Mouse (Mus musculus) heart, postnatal 0 days (tissue): ENCODE results near the gene Mpdu1. TPM values are rescaled to one million over a fixed set of nuclear protein-coding genes. Genes with fewer than 3 reads are reported as not detected.

ENCODE experiments used
- ATAC-seq: fragments of 200-750 bp; cut with Nextera tagmentation; 2 replicates; pipeline ENCODE4 v1.8.0; 2017; ENCODE audit warnings: low read depth, moderate number of reproducible peaks, moderate library complexity; ENCODE audit not compliant: insufficient read depth
- DNase-seq: peaks from one replicate; pipeline ENCODE4 v3.0.0-alpha.2; 2016; ENCODE audit warnings: low spot score
- H3K27ac ChIP-seq: fragments of 300-500 bp; sonication (generic); 2 replicates; pipeline ENCODE4 v1.5.1; 2014; ENCODE audit warnings: low read depth, mild to moderate bottlenecking
- H3K27me3 ChIP-seq: fragments of 300-500 bp; sonication (generic); 2 replicates; pipeline ENCODE4 v1.6.1; 2014; ENCODE audit warnings: low read length, mixed read lengths; ENCODE audit not compliant: control insufficient read depth, insufficient read depth
- H3K36me3 ChIP-seq: fragments of 300-500 bp; sonication (generic); replicated peaks from 2 replicates; pipeline ENCODE4 v1.6.1; 2014; ENCODE audit warnings: low read length, mixed read lengths; ENCODE audit not compliant: control insufficient read depth, insufficient read depth
- H3K4me1 ChIP-seq: fragments of 300-500 bp; sonication (generic); 2 replicates; pipeline ENCODE4 v1.6.1; 2014; ENCODE audit warnings: antibody characterized with exemption; ENCODE audit not compliant: control insufficient read depth, insufficient read depth
- H3K4me2 ChIP-seq: fragments of 300-500 bp; sonication (generic); 2 replicates; pipeline ENCODE4 v1.6.1; 2014; ENCODE audit warnings: low read depth, mild to moderate bottlenecking, low read length, moderate library complexity
- H3K4me3 ChIP-seq: fragments of 300-500 bp; sonication (generic); 2 replicates; pipeline ENCODE4 v1.5.1; 2014; ENCODE audit warnings: low read depth, low read length
- H3K9ac ChIP-seq: fragments of 300-500 bp; sonication (generic); replicated peaks from 2 replicates; pipeline ENCODE4 v1.6.1; 2014; ENCODE audit warnings: low read depth, low read length, mixed read lengths
- H3K9me3 ChIP-seq: fragments of 300-500 bp; sonication (generic); replicated peaks from 2 replicates; pipeline ENCODE4 v1.6.1; 2016; ENCODE audit warnings: low read length; ENCODE audit not compliant: control insufficient read depth
- CTCF ChIP-seq: IDR thresholded peaks from 2 replicates; pipeline ENCODE4 v1.5.1; 2016; ENCODE audit warnings: antibody characterized with exemption, control low read depth, low read depth
- EP300 ChIP-seq: IDR thresholded peaks from 2 replicates; pipeline ENCODE4 v1.6.1; 2016; ENCODE audit warnings: antibody characterized with exemption, low read depth
- WGBS: fragments of 180-500 bp; shearing (Covaris S2); extraction: QIAGEN DNeasy Blood & Tissue Kit; methylation state at CpG from one replicate; pipeline ENCODE4 v1.1.7; 2014; 5-methylcytosine and 5-hydroxymethylcytosine counted together
- microRNA counts: library from miRNA; unstranded; fragments of <30 nt; microRNA quantifications from one replicate; lab custom pipeline; 2015
- microRNA-seq: library from miRNA; unstranded; fragments of <30 nt; microRNA quantifications from one replicate; pipeline ENCODE4, GENCODE M21; 2016
- polyA plus RNA-seq: library from polyadenylated mRNA; unstranded; fragments of >200 nt; fragmentation: Nextera tagmentation; extraction: Ambion mirVana; gene quantifications from 2 replicates; pipeline ENCODE4 v1.2.1, GENCODE M21; 2015
- total RNA-seq: library from RNA; depleted of rRNA; stranded (reverse); fragments of >200 nt; gene quantifications from 2 replicates; pipeline ENCODE4 v1.2.3, GENCODE M21; 2014; ENCODE audit warnings: low replicate concordance; rRNA removed

Gene Mpdu1
- total and polyA plus RNA-seq, 2 experiments from 2014 or later: 30.0 to 123 TPM

GRCm38 (mm10) chr11:69610899-69611298 lies 51.5 kb downstream of the Mpdu1 start:
- Histone ChIP-seq H3K36me3 (no peaks in the 10 kb centered on the region), H3K9ac (no peak overlapping the region), H3K27ac (no peak overlapping the region), H3K4me3 (no peak overlapping the region), H3K27me3 (no peaks in the 10 kb centered on the region), H3K4me1 (peaks cover 10% of the 10 kb centered on the region), H3K4me2 (no peak overlapping the region), H3K9me3 (no peaks in the 10 kb centered on the region)
- WGBS: 43% methylated on average over 4 of the region's 4 CpGs
- DNase-seq (no peak), ATAC-seq (no peak)
- TF ChIP-seq EP300: no peak
- TF ChIP-seq CTCF: no peak

DNA sequence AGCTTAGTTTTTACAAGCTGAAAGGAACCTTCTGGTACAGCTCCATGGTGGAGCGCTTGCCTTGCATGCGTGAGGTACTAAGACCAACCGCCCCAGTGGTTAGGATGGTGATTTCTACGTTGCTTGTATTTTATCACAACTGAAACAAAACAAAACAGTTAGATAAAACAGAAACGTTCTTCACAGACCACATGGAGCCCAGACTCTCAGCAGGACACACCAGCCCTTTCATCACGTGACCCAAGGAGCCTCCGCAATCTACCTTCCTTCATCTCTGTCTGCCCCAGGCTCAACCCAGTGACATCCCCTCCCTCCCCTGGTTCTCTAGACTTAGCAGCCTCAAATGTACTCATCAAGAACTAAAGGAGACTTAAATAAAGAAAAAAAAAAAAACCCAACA lies 53.0 kb downstream of the Mpdu1 start:
- no peak overlapping the region for H3K27ac ChIP-seq
- H3K4me2 ChIP-seq: no peak overlapping the region
- H3K9ac ChIP-seq: no peak overlapping the region
- no peak overlapping the region for H3K4me3 ChIP-seq
- H3K36me3 ChIP-seq: no peaks in the 10 kb centered on the region
- DNase-seq: no peak
- peaks cover 20% of the 10 kb centered on the region for H3K4me1 ChIP-seq
- H3K27me3 ChIP-seq: no peaks in the 10 kb centered on the region
- no peak for TF ChIP-seq EP300
- TF ChIP-seq CTCF: no peak
- no peaks in the 10 kb centered on the region for H3K9me3 ChIP-seq
- 59% methylated on average over 7 of the region's 7 CpGs for WGBS
- ATAC-seq: no peak

GRCm38 (mm10) chr11:69608525-69608924 lies 53.9 kb downstream of the Mpdu1 start:
- no peaks in the 10 kb centered on the region for H3K9me3 ChIP-seq
- no peak overlapping the region for H3K4me3 ChIP-seq
- H3K9ac ChIP-seq: no peak overlapping the region
- no peaks in the 10 kb centered on the region for H3K27me3 ChIP-seq
- TF ChIP-seq CTCF: no peak
- no peak for TF ChIP-seq EP300
- H3K36me3 ChIP-seq: no peaks in the 10 kb centered on the region
- no peak overlapping the region for H3K27ac ChIP-seq
- WGBS: 87% methylated on average over 3 of the region's 3 CpGs
- ATAC-seq (no peak), DNase-seq (no peak)
- peaks cover 25% of the 10 kb centered on the region for H3K4me1 ChIP-seq
- no peak overlapping the region for H3K4me2 ChIP-seq

DNA sequence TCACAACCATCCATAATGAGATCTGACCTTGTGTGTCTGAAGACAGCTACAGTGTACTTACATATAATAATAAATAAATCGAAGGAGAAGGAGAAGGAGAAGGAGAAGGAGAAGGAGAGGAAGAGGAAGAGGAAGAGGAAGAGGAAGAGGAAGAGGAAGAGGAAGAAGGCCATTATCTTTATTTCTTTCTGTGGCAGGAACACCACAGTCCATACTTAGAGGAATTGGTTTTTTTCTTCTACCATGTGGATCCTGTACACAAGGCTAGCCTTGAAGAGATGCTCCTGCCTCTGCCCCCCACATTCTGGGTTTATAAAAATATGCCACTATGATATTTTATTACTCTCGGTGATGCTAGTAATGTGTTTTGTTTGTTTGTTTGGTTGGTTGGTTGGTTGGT lies 55.6 kb downstream of the Mpdu1 start:
- peaks cover 35% of the 10 kb centered on the region for H3K4me1 ChIP-seq
- 75% methylated on average over 2 of the region's 2 CpGs for WGBS
- H3K36me3 ChIP-seq: no peaks in the 10 kb centered on the region
- no peak for ATAC-seq
- H3K9me3 ChIP-seq: no peaks in the 10 kb centered on the region
- H3K27me3 ChIP-seq: no peaks in the 10 kb centered on the region
- no peak for TF ChIP-seq EP300
- TF ChIP-seq CTCF: no peak
- no peak overlapping the region for H3K4me2 ChIP-seq
- no peak for DNase-seq
- H3K27ac ChIP-seq: no peak overlapping the region
- H3K9ac ChIP-seq: no peak overlapping the region
- H3K4me3 ChIP-seq: no peak overlapping the region

MicroRNAs within 50 kb of the gene (microRNA counts, 519-probe panel; counts per million panel counts)
- microRNA mmu-miR-1934 (lab: Ali Mortazavi, UCI): not detected
- 3,463 counts per million, percentile 40 among the panel's probes with 10 or more counts for microRNA mmu-miR-467f (lab: Ali Mortazavi, UCI)

Small RNA genes within 50 kb of the gene (microRNA-seq; reads per million reads assigned to microRNA genes)
- 2.0 reads per million, percentile 5 among the genes with 10 or more reads in this experiment for gene Mir1934
- gene Mir467f: not detected

Other genes starting within 250 kb of the Mpdu1 start
Only the 30 nearest of the 34 such genes appear.
- not detected in 2 replicates for gene Dnah2, start 113.5 kb downstream of the Mpdu1 start, total RNA-seq
- gene Dnah2, start 113.5 kb downstream of the Mpdu1 start, polyA plus RNA-seq: 0.03 and 0.30 TPM in 2 replicates
- 70.1 and 79.5 TPM in 2 replicates for gene Efnb3, start 102.4 kb downstream of the Mpdu1 start, total RNA-seq
- gene Efnb3, start 102.4 kb downstream of the Mpdu1 start, polyA plus RNA-seq: 69.4 and 75.6 TPM in 2 replicates
- gene Wrap53, start 82.4 kb downstream of the Mpdu1 start, total RNA-seq: 12.4 and 18.7 TPM in 2 replicates
- gene Wrap53, start 82.4 kb downstream of the Mpdu1 start, polyA plus RNA-seq: 6.7 and 7.8 TPM in 2 replicates
- 33.6 and 35.9 TPM in 2 replicates for gene Trp53, start 82.3 kb downstream of the Mpdu1 start, total RNA-seq
- 31.5 and 32.6 TPM in 2 replicates for gene Trp53, start 82.3 kb downstream of the Mpdu1 start, polyA plus RNA-seq
- 23.7 and 24.7 TPM in 2 replicates for gene Atp1b2, start 56.7 kb downstream of the Mpdu1 start, total RNA-seq
- gene Atp1b2, start 56.7 kb downstream of the Mpdu1 start, polyA plus RNA-seq: 15.1 and 16.8 TPM in 2 replicates
- not detected in 2 replicates for gene Shbg, start 44.7 kb downstream of the Mpdu1 start, total RNA-seq
- gene Shbg, start 44.7 kb downstream of the Mpdu1 start, polyA plus RNA-seq: 0.08 TPM in 1 of 2 replicates, not detected in the other
- 7.3 TPM in 1 of 2 replicates, not detected in the other for gene Sat2, start 40.6 kb downstream of the Mpdu1 start, total RNA-seq
- 17.8 and 18.8 TPM in 2 replicates for gene Sat2, start 40.6 kb downstream of the Mpdu1 start, polyA plus RNA-seq
- 64.7 and 102 TPM in 2 replicates for gene Fxr2, start 29.7 kb downstream of the Mpdu1 start, total RNA-seq
- 15.8 and 17.7 TPM in 2 replicates for gene Fxr2, start 29.7 kb downstream of the Mpdu1 start, polyA plus RNA-seq
- gene Sox15, start 7.3 kb downstream of the Mpdu1 start, total RNA-seq: not detected in 2 replicates
- not detected in 2 replicates for gene Sox15, start 7.3 kb downstream of the Mpdu1 start, polyA plus RNA-seq
- 2.6 and 6.9 TPM in 2 replicates for gene Cd68, start 3.5 kb upstream of the Mpdu1 start, total RNA-seq
- 6.1 and 8.5 TPM in 2 replicates for gene Cd68, start 3.5 kb upstream of the Mpdu1 start, polyA plus RNA-seq
- gene Eif4a1, start 9.8 kb upstream of the Mpdu1 start, total RNA-seq: 573 and 656 TPM in 2 replicates
- 261 and 289 TPM in 2 replicates for gene Eif4a1, start 9.8 kb upstream of the Mpdu1 start, polyA plus RNA-seq
- gene Senp3, start 19.4 kb upstream of the Mpdu1 start, total RNA-seq: 39.7 and 92.3 TPM in 2 replicates
- gene Senp3, start 19.4 kb upstream of the Mpdu1 start, polyA plus RNA-seq: 27.4 and 32.6 TPM in 2 replicates
- gene Tnfsf13, start 23.1 kb upstream of the Mpdu1 start, total RNA-seq: 0.81 TPM in 1 of 2 replicates, not detected in the other
- 0.57 and 0.89 TPM in 2 replicates for gene Tnfsf13, start 23.1 kb upstream of the Mpdu1 start, polyA plus RNA-seq
- 8.5 and 9.3 TPM in 2 replicates for gene Tnfsf12, start 33.2 kb upstream of the Mpdu1 start, total RNA-seq
- gene Tnfsf12, start 33.2 kb upstream of the Mpdu1 start, polyA plus RNA-seq: 5.3 and 5.5 TPM in 2 replicates
- 0.65 and 1.8 TPM in 2 replicates for gene Tnfsfm13, start 33.5 kb upstream of the Mpdu1 start, total RNA-seq
- 2.8 and 3.0 TPM in 2 replicates for gene Tnfsfm13, start 33.5 kb upstream of the Mpdu1 start, polyA plus RNA-seq
- 13.4 and 15.6 TPM in 2 replicates for gene Polr2a, start 96.0 kb upstream of the Mpdu1 start, total RNA-seq
- 6.2 and 6.6 TPM in 2 replicates for gene Polr2a, start 96.0 kb upstream of the Mpdu1 start, polyA plus RNA-seq
- not detected in 2 replicates for gene Slc35g3, start 99.3 kb upstream of the Mpdu1 start, total RNA-seq
- gene Slc35g3, start 99.3 kb upstream of the Mpdu1 start, polyA plus RNA-seq: 0.18 TPM in 1 of 2 replicates, not detected in the other
- gene Zbtb4, start 103.3 kb upstream of the Mpdu1 start, total RNA-seq: 21.2 and 28.7 TPM in 2 replicates
- gene Zbtb4, start 103.3 kb upstream of the Mpdu1 start, polyA plus RNA-seq: 2.6 and 2.9 TPM in 2 replicates
- gene Chrnb1, start 133.3 kb upstream of the Mpdu1 start, total RNA-seq: 2.5 and 11.2 TPM in 2 replicates
- 2.7 and 3.1 TPM in 2 replicates for gene Chrnb1, start 133.3 kb upstream of the Mpdu1 start, polyA plus RNA-seq
- gene Fgf11, start 139.2 kb upstream of the Mpdu1 start, total RNA-seq: 5.3 and 5.7 TPM in 2 replicates
- 0.75 and 1.0 TPM in 2 replicates for gene Fgf11, start 139.2 kb upstream of the Mpdu1 start, polyA plus RNA-seq
- gene Tmem102, start 143.0 kb upstream of the Mpdu1 start, total RNA-seq: 0.43 and 2.7 TPM in 2 replicates
- gene Tmem102, start 143.0 kb upstream of the Mpdu1 start, polyA plus RNA-seq: 2.6 TPM in 2 replicates
- gene Gm39566, start 152.7 kb upstream of the Mpdu1 start, total RNA-seq: not detected in 2 replicates
- gene Gm39566, start 152.7 kb upstream of the Mpdu1 start, polyA plus RNA-seq: not detected in 2 replicates
- not detected in 2 replicates for gene Spem2, start 155.8 kb upstream of the Mpdu1 start, total RNA-seq
- not detected in 2 replicates for gene Spem2, start 155.8 kb upstream of the Mpdu1 start, polyA plus RNA-seq
- not detected in 2 replicates for gene Spem1, start 159.5 kb upstream of the Mpdu1 start, total RNA-seq
- gene Spem1, start 159.5 kb upstream of the Mpdu1 start, polyA plus RNA-seq: not detected in 2 replicates
- 4.5 and 10.1 TPM in 2 replicates for gene Nlgn2, start 175.1 kb upstream of the Mpdu1 start, total RNA-seq
- gene Nlgn2, start 175.1 kb upstream of the Mpdu1 start, polyA plus RNA-seq: 0.89 TPM in 2 replicates
- gene Tmem256, start 175.9 kb upstream of the Mpdu1 start, total RNA-seq: 78.5 and 169 TPM in 2 replicates
- gene Tmem256, start 175.9 kb upstream of the Mpdu1 start, polyA plus RNA-seq: 411 and 424 TPM in 2 replicates
- 50.9 and 64.0 TPM in 2 replicates for gene Plscr3, start 183.7 kb upstream of the Mpdu1 start, total RNA-seq
- 60.5 and 62.3 TPM in 2 replicates for gene Plscr3, start 183.7 kb upstream of the Mpdu1 start, polyA plus RNA-seq
- 0.50 TPM in 1 of 2 replicates, not detected in the other for gene Tnk1, start 196.1 kb upstream of the Mpdu1 start, total RNA-seq
- not detected in 2 replicates for gene Tnk1, start 196.1 kb upstream of the Mpdu1 start, polyA plus RNA-seq
- not detected in 2 replicates for gene Tmem95, start 215.4 kb upstream of the Mpdu1 start, total RNA-seq
- gene Tmem95, start 215.4 kb upstream of the Mpdu1 start, polyA plus RNA-seq: not detected in 2 replicates
- 2.3 and 9.4 TPM in 2 replicates for gene Kctd11, start 218.8 kb upstream of the Mpdu1 start, total RNA-seq
- gene Kctd11, start 218.8 kb upstream of the Mpdu1 start, polyA plus RNA-seq: 1.9 and 2.3 TPM in 2 replicates